Mouse (Mus musculus): ENCODE data around the gene Vmn1r4. TPM values are rescaled to one million over a fixed set of nuclear protein-coding genes. Genes with fewer than 3 reads are reported as not detected.

Gene Vmn1r4
- total RNA-seq (2021), result not detected
- long read RNA-seq, experiment 1, result 0 reads
- long read RNA-seq, experiment 2, result 0 reads

- peak within 1 kb of the TSS; percentile 95 for H3K4me3 ChIP-seq
- intact Hi-C loops (cut with DNase I), result loop anchor here (1.0 to 10.0 kb wide), 3 partner anchors 126 to 781 kb away; partner anchors contain the start of genes Avl9 and Lancl2
- DNase-seq, result peak; percentile 96
- no peak for TF ChIP-seq CTCF (IDR thresholded peaks at IDR 0.05)
- peak within 1 kb of the TSS; percentile 95 for H3K27ac ChIP-seq
Observed at GRCm38 (mm10) chr6:56923726-56924707, at the start of gene Vmn1r4, which contains the start of gene Nt5c3. Vmn1r4 (plus strand) TSS chr6:56924015. Nt5c3 (minus strand) TSS chr6:56923932.

GRCm38 (mm10) chr6:56876870-56877269, 46.9 kb upstream of the Vmn1r4 start:
- TF ChIP-seq CTCF (IDR thresholded peaks at IDR 0.05), result no peak
- H3K27ac ChIP-seq, result no peak overlapping the region
- intact Hi-C loops (cut with DNase I), result no loop called here
- DNase-seq, result no peak
- no peak overlapping the region for H3K4me3 ChIP-seq

GRCm38 (mm10) chr6:56877985-56878384, 45.8 kb upstream of the Vmn1r4 start:
- TF ChIP-seq CTCF (IDR thresholded peaks at IDR 0.05), result peak; percentile 29; the same call in 1 of the 2 replicates

GRCm38 (mm10) chr6:56879352-56879955, 44.4 kb upstream of the Vmn1r4 start:
- Histone ChIP-seq H3K27ac (no peak overlapping the region), H3K4me3 (no peak overlapping the region)
- intact Hi-C loops (cut with DNase I), result no loop called here
- DNase-seq, result no peak
- no peak for TF ChIP-seq CTCF (IDR thresholded peaks at IDR 0.05)

More at GRCm38 (mm10) chr6:56877985-56878384, 45.8 kb upstream of the Vmn1r4 start:
- no peak for DNase-seq
- H3K27ac ChIP-seq, result no peak overlapping the region
- H3K4me3 ChIP-seq, result no peak overlapping the region
- intact Hi-C loops (cut with DNase I), result no loop called here

GRCm38 (mm10) chr6:56888561-56888960, 35.3 kb upstream of the Vmn1r4 start:
- peak overlapping the region; percentile 81 for H3K27ac ChIP-seq
- intact Hi-C loops (cut with DNase I), result no loop called here
- no peak for TF ChIP-seq CTCF (IDR thresholded peaks at IDR 0.05)
- peak overlapping the region; percentile 41 for H3K4me3 ChIP-seq
- DNase-seq, result peak; percentile 76

- Histone ChIP-seq H3K27ac (peak overlapping the region; percentile 9; the same call in 1 of the 2 replicates), H3K4me3 (no peak overlapping the region)
- intact Hi-C loops (cut with DNase I), result no loop called here
- no peak for DNase-seq
- no peak for TF ChIP-seq CTCF (IDR thresholded peaks at IDR 0.05)
Observed at GRCm38 (mm10) chr6:56890762-56891161, 33.1 kb upstream of the Vmn1r4 start.

GRCm38 (mm10) chr6:56899601-56900000, 24.2 kb upstream of the Vmn1r4 start:
- peak; percentile 66 for DNase-seq
- TF ChIP-seq CTCF (IDR thresholded peaks at IDR 0.05), result no peak
- intact Hi-C loops (cut with DNase I), result no loop called here
- Histone ChIP-seq H3K4me3 (peak overlapping the region; percentile 75), H3K27ac (peak overlapping the region; percentile 89)

GRCm38 (mm10) chr6:56901336-56901735, 22.5 kb upstream of the Vmn1r4 start:
- no peak for TF ChIP-seq CTCF (IDR thresholded peaks at IDR 0.05)
- Histone ChIP-seq H3K4me3 (peak overlapping the region; percentile 75), H3K27ac (peak overlapping the region; percentile 89)
- intact Hi-C loops (cut with DNase I), result no loop called here
- DNase-seq, result no peak

GRCm38 (mm10) chr6:56901824-56902386, 21.9 kb upstream of the Vmn1r4 start:
- TF ChIP-seq CTCF (IDR thresholded peaks at IDR 0.05), result no peak
- intact Hi-C loops (cut with DNase I), result no loop called here
- DNase-seq, result peak; percentile 82
- H3K4me3 ChIP-seq, result peak overlapping the region; percentile 75
- peak overlapping the region; percentile 89 for H3K27ac ChIP-seq

- TF ChIP-seq CTCF (IDR thresholded peaks at IDR 0.05), result no peak
- peak overlapping the region; percentile 75 for H3K4me3 ChIP-seq
- H3K27ac ChIP-seq, result peak overlapping the region; percentile 89
- intact Hi-C loops (cut with DNase I), result no loop called here
- DNase-seq, result no peak
Observed at GRCm38 (mm10) chr6:56902606-56903520, 21.0 kb upstream of the Vmn1r4 start.

GRCm38 (mm10) chr6:56903831-56904230, 20.0 kb upstream of the Vmn1r4 start:
- Histone ChIP-seq H3K27ac (peak overlapping the region; percentile 89), H3K4me3 (peak overlapping the region; percentile 2)
- no peak for DNase-seq
- intact Hi-C loops (cut with DNase I), result no loop called here
- no peak for TF ChIP-seq CTCF (IDR thresholded peaks at IDR 0.05)
